Mouse (Mus musculus): ENCODE results near the gene Hlf.

The Hlf gene

GRCm38 (mm10) chr11:90390817-90391173, at the start of gene Hlf:
Hlf (minus strand) TSS chr11:90390895.
- DNase-seq = peak; percentile 93

GRCm38 (mm10) chr11:90438768-90439167, 48.1 kb upstream of the Hlf start:
- no peak for DNase-seq

GRCm38 (mm10) chr11:90425207-90425525, 34.5 kb upstream of the Hlf start:
- DNase-seq = no peak

GRCm38 (mm10) chr11:90424334-90425206, 33.9 kb upstream of the Hlf start:
- no peak for DNase-seq

GRCm38 (mm10) chr11:90423896-90424295, 33.2 kb upstream of the Hlf start:
- DNase-seq = no peak

- DNase-seq = no peak
These were observed 29.0 kb upstream of the Hlf start for GRCm38 (mm10) chr11:90419706-90420105.

- peak; percentile 99 for DNase-seq
These were observed 27.2 kb upstream of the Hlf start for GRCm38 (mm10) chr11:90417921-90418320.

- no peak for DNase-seq
These were observed 26.3 kb upstream of the Hlf start for GRCm38 (mm10) chr11:90417011-90417410.

GRCm38 (mm10) chr11:90398850-90399249, 8.2 kb upstream of the Hlf start:
- DNase-seq = no peak

- DNase-seq = no peak
These were observed 833 bp upstream of the Hlf start for GRCm38 (mm10) chr11:90391271-90392185.

GRCm38 (mm10) chr11:90389902-90390816, 536 bp downstream of the Hlf start:
- DNase-seq = peak; percentile 47

- DNase-seq = peak; percentile 67
These were observed 1.4 kb downstream of the Hlf start for GRCm38 (mm10) chr11:90389174-90389901.

GRCm38 (mm10) chr11:90387501-90388440, 2.9 kb downstream of the Hlf start:
- DNase-seq = no peak

GRCm38 (mm10) chr11:90382005-90382611, 8.6 kb downstream of the Hlf start:
- DNase-seq = peak; percentile 89

- no peak for DNase-seq
These were observed 9.6 kb downstream of the Hlf start for GRCm38 (mm10) chr11:90381113-90381512.

- DNase-seq = no peak
These were observed 10.5 kb downstream of the Hlf start for GRCm38 (mm10) chr11:90380131-90380685.

GRCm38 (mm10) chr11:90378008-90378407, 12.7 kb downstream of the Hlf start:
- no peak for DNase-seq

GRCm38 (mm10) chr11:90376436-90376835, 14.3 kb downstream of the Hlf start:
- no peak for DNase-seq

- peak; percentile 64 for DNase-seq
These were observed 19.1 kb downstream of the Hlf start for GRCm38 (mm10) chr11:90371470-90372100.
